Mouse (Mus musculus) neural tube, embryonic 12.5 days (tissue): ENCODE results near the gene Thy1. TPM values are rescaled to one million over a fixed set of nuclear protein-coding genes. Genes with fewer than 3 reads are reported as not detected.

Experiments used
- ATAC-seq: fragments of 200-750 bp; cut with Nextera tagmentation; 2 replicates; pipeline ENCODE4 v1.8.0; 2017; ENCODE audit warnings: low read depth, mild to moderate bottlenecking, moderate TSS enrichment, moderate library complexity; ENCODE audit not compliant: low FRiP score
- H3K27ac ChIP-seq: fragments of 300-500 bp; sonication (generic); 2 replicates; pipeline ENCODE4 v1.5.1; 2016
- H3K27me3 ChIP-seq: fragments of 300-500 bp; sonication (generic); replicated peaks from 2 replicates; pipeline ENCODE4 v1.6.1; 2016; ENCODE audit warnings: mild to moderate bottlenecking
- H3K36me3 ChIP-seq: fragments of 300-500 bp; sonication (generic); 2 replicates; pipeline ENCODE4 v1.6.1; 2016; ENCODE audit warnings: mild to moderate bottlenecking
- H3K4me1 ChIP-seq: fragments of 300-500 bp; sonication (generic); 2 replicates; pipeline ENCODE4 v1.6.1; 2016
- H3K4me2 ChIP-seq: fragments of 300-500 bp; sonication (generic); replicated peaks from 2 replicates; pipeline ENCODE4 v1.6.1; 2016; ENCODE audit warnings: mild to moderate bottlenecking
- H3K4me3 ChIP-seq: fragments of 300-500 bp; sonication (generic); 2 replicates; pipeline ENCODE4 v1.5.1; 2016
- H3K9ac ChIP-seq: fragments of 300-500 bp; sonication (generic); 2 replicates; pipeline ENCODE4 v1.6.1; 2016; ENCODE audit warnings: mild to moderate bottlenecking
- H3K9me3 ChIP-seq: fragments of 300-500 bp; sonication (generic); 2 replicates; pipeline ENCODE4 v1.6.1; 2016; ENCODE audit warnings: mild to moderate bottlenecking
- WGBS: fragments of 180-500 bp; shearing (Covaris S2); methylation state at CpG from one replicate; pipeline ENCODE4 v1.1.7; 2016; 5-methylcytosine and 5-hydroxymethylcytosine counted together
- polyA plus RNA-seq: library from polyadenylated mRNA; unstranded; fragments of >200 nt; fragmentation: Nextera tagmentation; extraction: Ambion mirVana; gene quantifications from 2 replicates; pipeline ENCODE4 v1.2.1, GENCODE M21; 2016

Gene Thy1
- polyA plus RNA-seq, 1 experiment from 2014 or later = 0.91 TPM

DNA sequence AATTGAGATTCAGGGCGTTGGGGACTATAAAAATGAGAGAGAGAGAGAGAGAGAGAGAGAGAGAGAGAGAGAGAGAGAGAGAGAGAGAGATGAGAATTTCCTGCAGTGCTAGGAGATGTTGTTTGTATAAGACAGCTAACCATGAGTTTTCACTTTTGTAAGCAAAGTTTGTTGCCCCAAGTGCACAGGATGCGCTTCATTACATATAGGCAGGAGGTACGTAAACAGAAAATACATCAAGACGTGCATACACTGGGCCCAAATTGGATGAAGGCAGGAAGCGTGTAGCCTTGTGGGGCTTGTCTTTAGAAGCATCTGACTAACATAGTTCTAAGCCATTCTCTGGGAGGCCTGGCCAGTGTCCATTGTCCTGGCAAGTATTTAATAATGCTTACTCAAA is 25.3 kb upstream of the Thy1 start:
- ATAC-seq = no peak
- no peak overlapping the region for H3K4me3 ChIP-seq
- H3K9me3 ChIP-seq = no peaks in the 10 kb centered on the region
- no peak overlapping the region for H3K9ac ChIP-seq
- WGBS = 80% methylated on average over 5 of the region's 5 CpGs
- no peaks in the 10 kb centered on the region for H3K36me3 ChIP-seq
- H3K4me1 ChIP-seq = no peaks in the 10 kb centered on the region
- H3K4me2 ChIP-seq = no peak overlapping the region
- H3K27me3 ChIP-seq = no peaks in the 10 kb centered on the region
- H3K27ac ChIP-seq = no peak overlapping the region

DNA sequence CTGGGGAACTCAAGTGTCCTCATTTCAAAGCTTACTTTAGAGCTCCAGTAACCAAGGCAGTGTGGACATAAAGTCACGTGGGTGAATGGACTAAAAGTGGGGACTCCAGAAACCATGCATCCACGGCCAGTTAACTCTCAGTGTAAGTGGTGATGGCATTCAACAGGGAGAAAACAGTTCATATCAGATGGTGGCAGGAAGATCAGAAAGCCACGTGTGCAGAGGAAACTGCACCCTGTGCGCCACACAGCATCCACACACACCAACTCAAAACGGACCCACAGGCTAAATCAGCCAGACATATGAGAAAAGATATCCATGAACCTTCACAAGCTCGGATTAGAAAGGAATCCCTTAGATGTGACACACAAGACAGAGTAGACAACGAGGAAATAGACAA is 23.2 kb upstream of the Thy1 start:
- Histone ChIP-seq H3K9me3 (no peaks in the 10 kb centered on the region), H3K4me3 (no peak overlapping the region), H3K27me3 (no peaks in the 10 kb centered on the region), H3K27ac (no peak overlapping the region), H3K4me1 (no peaks in the 10 kb centered on the region), H3K9ac (no peak overlapping the region), H3K36me3 (no peaks in the 10 kb centered on the region), H3K4me2 (no peak overlapping the region)
- ATAC-seq = no peak
- WGBS = 85% methylated on average over 7 of the region's 7 CpGs

DNA sequence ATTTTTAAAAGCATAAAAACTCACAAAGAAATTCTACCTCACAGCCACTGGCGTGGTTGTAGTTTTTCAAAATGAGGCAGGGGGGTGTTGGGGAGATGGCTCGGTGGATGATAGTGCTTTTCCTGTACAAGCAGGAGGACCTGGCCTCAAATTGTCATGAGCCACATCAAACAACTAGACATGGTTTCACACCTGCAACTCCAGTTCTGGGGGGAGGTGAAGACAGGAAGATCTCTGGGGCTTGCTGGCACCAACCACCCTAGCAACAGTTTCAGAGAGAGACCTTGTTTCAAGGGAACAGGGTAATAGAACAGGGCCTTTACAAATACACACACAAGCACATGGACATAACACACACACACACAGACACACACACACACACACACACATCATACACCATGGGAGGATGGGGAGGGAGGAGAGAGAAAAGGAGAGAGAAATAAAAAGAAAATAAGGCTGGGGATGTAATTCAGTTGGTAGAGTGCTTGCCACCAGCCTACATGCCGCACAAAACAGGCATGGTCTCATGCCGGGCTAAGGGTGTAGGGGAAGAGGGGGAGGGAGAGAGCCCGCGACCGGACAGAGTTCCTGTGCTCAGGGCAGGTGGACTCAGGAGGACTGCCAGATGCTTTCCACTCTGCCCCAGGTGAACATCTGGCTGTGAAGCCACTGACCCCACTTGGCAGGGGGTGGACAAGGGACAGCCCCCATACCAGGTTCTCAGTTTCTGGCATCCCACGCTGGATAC is 20.9 kb upstream of the Thy1 start:
- no peak for ATAC-seq
- Histone ChIP-seq H3K9ac (no peak overlapping the region), H3K9me3 (no peaks in the 10 kb centered on the region), H3K4me2 (no peak overlapping the region), H3K27ac (no peak overlapping the region), H3K27me3 (no peaks in the 10 kb centered on the region), H3K4me1 (no peaks in the 10 kb centered on the region), H3K36me3 (no peaks in the 10 kb centered on the region), H3K4me3 (no peak overlapping the region)
- WGBS = 69% methylated on average over 8 of the region's 8 CpGs

DNA sequence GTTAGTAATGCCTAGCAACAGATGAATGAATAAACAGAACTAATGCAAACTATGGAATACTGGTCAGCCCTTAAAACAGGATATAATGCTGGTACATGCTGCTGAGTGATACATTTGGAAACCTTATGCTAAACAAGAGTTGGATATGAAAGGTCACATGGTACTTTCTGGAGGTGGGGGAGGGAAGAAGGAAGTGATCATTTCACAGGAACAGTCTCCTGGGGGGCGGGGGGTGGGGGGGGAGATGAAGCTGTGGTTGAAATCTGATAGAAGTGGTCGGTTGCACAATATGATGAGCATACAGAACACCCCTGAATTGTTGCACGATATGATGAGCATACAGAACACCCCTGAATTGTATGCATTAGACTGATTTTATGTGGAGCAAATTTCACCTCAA is 19.1 kb upstream of the Thy1 start:
- H3K4me2 ChIP-seq = no peak overlapping the region
- 77% methylated on average over 3 of the region's 3 CpGs for WGBS
- ATAC-seq = no peak

DNA sequence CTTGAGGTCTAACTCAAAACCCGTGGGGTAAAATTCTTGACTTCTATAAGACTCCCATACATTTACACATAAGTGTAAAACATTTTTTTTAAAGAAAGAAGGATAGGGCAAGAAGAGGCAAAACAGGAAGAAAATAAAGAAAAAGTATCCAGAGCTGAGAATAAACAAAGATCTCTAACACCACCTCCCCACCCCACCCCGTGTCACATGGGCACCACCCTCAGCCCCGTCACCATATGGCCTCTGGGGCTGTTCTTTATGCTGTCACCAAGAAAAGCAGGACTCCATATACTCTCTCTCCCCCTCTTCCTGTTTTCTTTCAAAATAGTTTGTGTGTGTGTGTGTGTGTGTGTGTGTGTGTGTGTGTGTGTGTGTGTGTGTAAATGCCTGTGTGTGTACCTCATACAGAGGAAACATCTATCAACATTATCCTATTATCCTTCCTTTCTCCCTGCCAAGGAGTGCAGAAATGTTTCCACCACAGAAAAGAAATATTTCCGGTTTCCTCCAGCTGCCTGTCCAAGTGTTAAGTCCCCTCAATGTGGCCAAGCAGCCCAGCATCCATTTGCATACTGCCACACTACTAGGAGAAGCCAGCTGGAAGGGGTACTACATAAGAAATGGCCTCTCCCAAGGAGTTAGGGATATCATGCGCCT is 13.5 kb upstream of the Thy1 start:
- no peak for ATAC-seq
- H3K4me3 ChIP-seq = no peak overlapping the region
- H3K4me1 ChIP-seq = no peaks in the 10 kb centered on the region
- WGBS = 68% methylated on average over 5 of the region's 5 CpGs
- no peak overlapping the region for H3K27ac ChIP-seq
- no peaks in the 10 kb centered on the region for H3K36me3 ChIP-seq
- H3K9ac ChIP-seq = no peak overlapping the region
- H3K4me2 ChIP-seq = no peak overlapping the region
- no peaks in the 10 kb centered on the region for H3K27me3 ChIP-seq
- no peaks in the 10 kb centered on the region for H3K9me3 ChIP-seq

More for the DNA sequence above, 19.1 kb upstream of the Thy1 start:
- H3K27ac ChIP-seq = no peak overlapping the region
- H3K9me3 ChIP-seq = no peaks in the 10 kb centered on the region
- H3K9ac ChIP-seq = no peak overlapping the region
- no peaks in the 10 kb centered on the region for H3K4me1 ChIP-seq
- H3K4me3 ChIP-seq = no peak overlapping the region
- H3K36me3 ChIP-seq = no peaks in the 10 kb centered on the region
- H3K27me3 ChIP-seq = no peaks in the 10 kb centered on the region

DNA sequence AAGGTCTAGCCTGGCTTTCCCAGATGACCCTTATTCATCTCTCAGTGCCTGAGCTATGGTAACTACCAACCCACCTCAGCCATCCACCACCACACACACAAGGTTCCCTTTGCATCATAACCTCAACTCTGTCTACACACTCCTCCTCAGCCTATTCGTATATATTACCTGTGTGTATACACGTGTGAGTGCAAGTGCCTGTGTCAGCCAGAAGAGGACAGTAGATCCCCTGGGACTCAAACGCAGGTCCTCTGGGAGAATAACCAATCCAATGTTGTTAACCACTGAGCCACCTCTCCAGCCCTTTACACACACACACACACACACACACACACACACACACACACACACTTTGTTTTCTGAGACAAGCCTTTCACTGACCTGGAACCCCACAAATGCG is 12.5 kb upstream of the Thy1 start:
- Histone ChIP-seq H3K27ac (no peak overlapping the region), H3K27me3 (no peaks in the 10 kb centered on the region), H3K4me1 (no peaks in the 10 kb centered on the region), H3K4me2 (no peak overlapping the region), H3K9me3 (no peaks in the 10 kb centered on the region), H3K36me3 (no peaks in the 10 kb centered on the region), H3K4me3 (no peak overlapping the region), H3K9ac (no peak overlapping the region)
- WGBS = 90% methylated on average over 4 of the region's 4 CpGs
- no peak for ATAC-seq

DNA sequence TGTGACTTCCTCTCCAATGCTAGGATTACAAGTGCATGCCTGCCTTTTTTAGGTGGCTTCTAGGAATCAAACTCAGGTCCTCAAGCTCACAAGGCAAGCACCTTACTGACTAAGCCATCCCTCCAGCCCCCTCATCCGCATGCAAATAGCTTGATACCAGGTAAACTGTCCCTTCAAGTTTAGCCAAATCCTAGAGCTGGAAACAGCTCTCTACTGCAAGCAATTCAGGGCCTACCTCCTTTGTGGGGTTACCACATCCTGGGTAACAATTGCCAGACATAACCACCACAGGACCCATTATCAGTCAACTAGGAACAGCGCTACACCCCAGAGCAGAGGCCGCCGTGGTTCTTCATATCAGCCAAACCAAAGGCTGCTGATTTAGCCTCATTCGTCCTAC is 12.1 kb upstream of the Thy1 start:
- no peak overlapping the region for H3K4me3 ChIP-seq
- no peak overlapping the region for H3K4me2 ChIP-seq
- H3K9me3 ChIP-seq = no peaks in the 10 kb centered on the region
- no peak for ATAC-seq
- 90% methylated on average over 5 of the region's 5 CpGs for WGBS
- H3K9ac ChIP-seq = no peak overlapping the region
- H3K4me1 ChIP-seq = no peaks in the 10 kb centered on the region
- H3K27me3 ChIP-seq = no peaks in the 10 kb centered on the region
- H3K27ac ChIP-seq = no peak overlapping the region
- no peaks in the 10 kb centered on the region for H3K36me3 ChIP-seq

DNA sequence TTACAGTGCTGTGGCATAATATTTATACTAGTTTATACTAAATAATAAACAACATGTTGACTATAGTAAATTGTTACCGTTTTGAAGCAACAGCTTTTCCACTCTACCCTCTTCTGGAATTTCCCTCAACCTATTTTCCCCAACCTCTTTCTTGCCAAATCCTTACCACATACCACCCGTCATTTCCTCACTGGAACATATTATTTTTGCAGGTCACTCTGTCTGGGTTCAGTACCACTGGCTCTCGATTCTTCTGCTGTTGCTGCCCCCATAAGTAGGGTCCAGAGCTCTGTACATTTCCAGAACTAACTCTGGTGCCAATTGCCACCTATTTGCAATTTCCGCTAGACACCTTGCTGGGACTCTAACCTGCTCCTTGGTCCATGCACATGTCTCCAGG is 11.2 kb upstream of the Thy1 start:
- no peak overlapping the region for H3K4me3 ChIP-seq
- H3K4me2 ChIP-seq = no peak overlapping the region
- no peaks in the 10 kb centered on the region for H3K4me1 ChIP-seq
- no peaks in the 10 kb centered on the region for H3K27me3 ChIP-seq
- 85% methylated on average over 4 of the region's 4 CpGs for WGBS
- no peak for ATAC-seq
- H3K27ac ChIP-seq = no peak overlapping the region
- no peaks in the 10 kb centered on the region for H3K9me3 ChIP-seq
- H3K9ac ChIP-seq = no peak overlapping the region
- no peaks in the 10 kb centered on the region for H3K36me3 ChIP-seq

DNA sequence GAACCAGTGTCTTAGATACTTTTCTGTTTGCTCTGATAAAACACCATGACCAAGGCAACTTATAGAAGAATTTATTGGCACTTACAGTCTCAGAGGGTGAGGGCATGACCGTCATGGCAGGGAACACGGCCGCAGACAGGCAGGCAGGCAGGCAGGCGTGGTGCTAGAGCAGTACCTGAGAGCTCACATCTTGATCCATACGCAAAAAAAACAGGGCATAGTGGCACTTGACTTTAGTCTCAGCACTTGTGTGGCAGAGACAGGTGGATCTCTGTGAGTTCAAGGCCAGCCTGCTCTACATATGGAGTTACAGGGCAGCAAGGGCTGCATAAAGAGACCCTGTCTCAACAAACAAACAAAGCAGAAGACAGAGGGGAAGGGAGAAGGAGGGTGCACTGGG is 9.9 kb upstream of the Thy1 start:
- Histone ChIP-seq H3K27ac (no peak overlapping the region), H3K36me3 (no peaks in the 10 kb centered on the region), H3K4me2 (no peak overlapping the region), H3K4me3 (no peak overlapping the region), H3K9me3 (no peaks in the 10 kb centered on the region), H3K27me3 (no peaks in the 10 kb centered on the region), H3K9ac (no peak overlapping the region), H3K4me1 (no peaks in the 10 kb centered on the region)
- WGBS = 93% methylated on average over 5 of the region's 5 CpGs
- no peak for ATAC-seq

DNA sequence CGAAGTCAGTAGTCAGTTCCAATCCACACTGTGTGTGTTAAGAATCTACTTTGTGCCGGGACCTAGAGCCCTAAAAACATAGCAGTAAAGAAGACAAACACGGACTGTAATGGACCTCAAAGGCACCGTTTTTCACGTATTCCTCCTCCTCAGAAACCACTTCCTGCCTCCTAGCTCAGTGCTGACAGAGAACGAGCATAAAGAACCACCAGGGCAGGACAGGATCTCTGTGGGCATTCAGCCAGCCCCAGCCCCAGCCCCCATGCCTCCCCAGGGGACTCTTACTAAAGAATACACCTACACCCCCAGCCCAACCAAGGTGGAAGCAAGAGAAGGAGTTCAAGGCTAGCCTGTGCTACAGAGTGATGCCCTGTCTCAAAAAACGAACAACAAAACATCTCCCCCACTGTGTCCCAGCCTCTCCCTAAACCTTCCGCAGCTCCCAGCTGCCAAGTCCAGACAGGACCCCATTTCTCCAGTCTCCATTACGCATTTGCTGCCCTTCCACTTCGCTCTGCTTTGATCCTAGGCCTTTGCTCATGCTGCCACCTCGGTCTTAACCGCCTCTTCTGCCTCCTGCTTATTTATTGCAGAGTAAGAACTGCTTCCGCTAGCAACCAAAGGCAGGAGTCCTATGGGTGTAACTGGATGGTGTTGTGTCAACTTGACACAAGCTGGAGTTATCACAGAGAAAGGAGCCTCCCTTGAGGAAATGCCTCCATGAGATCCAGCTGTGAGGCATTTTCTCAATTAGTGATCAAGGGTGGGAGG is 9.0 kb upstream of the Thy1 start:
- no peak overlapping the region for H3K27ac ChIP-seq
- no peaks in the 10 kb centered on the region for H3K4me1 ChIP-seq
- no peak overlapping the region for H3K4me3 ChIP-seq
- no peak for ATAC-seq
- no peaks in the 10 kb centered on the region for H3K9me3 ChIP-seq
- H3K9ac ChIP-seq = no peak overlapping the region
- 72% methylated on average over 13 of the region's 13 CpGs for WGBS
- H3K4me2 ChIP-seq = no peak overlapping the region
- H3K27me3 ChIP-seq = no peaks in the 10 kb centered on the region
- H3K36me3 ChIP-seq = no peaks in the 10 kb centered on the region

DNA sequence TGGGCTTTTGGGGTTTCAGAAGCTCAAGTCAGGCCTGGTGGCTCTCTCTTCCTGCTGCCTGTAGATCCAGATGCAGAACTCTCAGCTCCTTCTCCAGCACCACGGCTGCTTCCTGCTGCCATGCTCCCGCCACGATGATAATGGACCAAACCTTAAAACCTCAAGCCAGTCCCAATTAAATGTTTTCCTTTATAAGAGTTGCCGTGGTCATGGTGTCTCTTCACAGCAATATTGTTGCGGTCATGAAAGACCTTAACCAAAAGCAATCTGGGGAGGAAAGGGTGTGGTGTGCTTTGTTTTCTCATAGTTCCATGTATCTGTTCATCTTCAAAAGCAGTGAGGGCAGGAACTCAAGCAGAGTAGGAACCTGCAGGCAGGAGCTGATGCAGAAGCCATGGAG is 6.1 kb upstream of the Thy1 start:
- no peak overlapping the region for H3K27ac ChIP-seq
- H3K36me3 ChIP-seq = no peaks in the 10 kb centered on the region
- peaks cover 10% of the 10 kb centered on the region for H3K27me3 ChIP-seq
- ATAC-seq = no peak
- H3K4me1 ChIP-seq = no peaks in the 10 kb centered on the region
- no peak overlapping the region for H3K9ac ChIP-seq
- no peak overlapping the region for H3K4me3 ChIP-seq
- no peaks in the 10 kb centered on the region for H3K9me3 ChIP-seq
- 91% methylated on average over 5 of the region's 5 CpGs for WGBS
- H3K4me2 ChIP-seq = no peak overlapping the region

DNA sequence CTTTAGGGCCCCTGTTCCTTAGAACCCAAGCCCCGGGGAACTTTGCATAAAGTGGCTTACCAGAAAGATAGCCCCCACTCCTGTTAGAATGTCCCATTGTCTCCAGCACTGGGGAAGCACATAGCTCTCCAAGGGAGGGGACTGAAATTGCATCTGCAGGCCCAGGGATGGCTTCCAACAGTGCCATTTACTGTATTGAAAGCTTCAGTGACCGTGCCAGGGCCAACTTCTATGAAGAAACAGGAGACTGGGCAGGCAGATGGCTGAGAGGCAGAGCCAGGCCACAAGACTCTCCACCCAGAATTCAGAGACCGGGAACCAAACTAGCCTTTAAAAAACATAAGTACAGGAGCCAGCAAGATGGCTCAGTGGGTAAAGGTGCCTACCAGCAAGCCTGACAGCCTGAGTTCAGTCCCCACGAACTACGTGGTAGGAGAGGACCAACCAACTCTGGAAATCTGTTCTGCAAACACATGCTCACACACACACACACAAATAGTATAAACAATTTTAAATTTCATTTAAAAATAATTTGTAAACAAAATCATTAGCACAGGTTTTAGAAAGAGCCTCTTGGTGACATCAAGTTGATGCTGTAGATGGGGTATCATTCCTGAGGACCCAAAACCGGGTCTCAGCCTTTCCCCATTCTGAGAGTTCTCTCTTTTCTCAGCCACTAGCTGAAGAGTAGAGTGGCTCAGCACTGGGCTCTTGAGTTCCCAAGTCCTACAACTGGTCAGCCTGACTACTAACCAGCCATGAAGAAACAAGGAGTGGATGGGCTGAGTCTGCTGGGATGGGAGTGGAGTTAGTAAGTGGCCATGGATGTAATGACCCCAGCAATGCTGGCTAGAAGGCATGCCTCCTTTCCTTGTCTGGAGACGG is 1.4 kb upstream of the Thy1 start:
- Histone ChIP-seq H3K4me2 (no peak overlapping the region), H3K4me1 (peaks cover 13% of the 10 kb centered on the region), H3K9me3 (no peaks in the 10 kb centered on the region), H3K27ac (no peak overlapping the region), H3K36me3 (no peaks in the 10 kb centered on the region), H3K27me3 (peaks cover 45% of the 10 kb centered on the region), H3K9ac (no peak overlapping the region), H3K4me3 (no peak overlapping the region)
- ATAC-seq = no peak
- 67% methylated on average over 7 of the region's 7 CpGs for WGBS
